Mouse (Mus musculus): ENCODE data around the gene Ldlrad3. TPM values are rescaled to one million over a fixed set of nuclear protein-coding genes. Genes with fewer than 3 reads are reported as not detected.

Ldlrad3 gene
- polyA plus RNA-seq, 1 experiment from 2014 or later, result 64.1 TPM

- Histone ChIP-seq H3K4me3 (no peak overlapping the region), H3K9me3 (replicated peaks) (no peaks in the 10 kb centered on the region), H3K27me3 (ENCODE audit: low read depth, poor library complexity, severe bottlenecking) (no peaks in the 10 kb centered on the region), H3K36me3 (no peaks in the 10 kb centered on the region), H3K27ac (peak overlapping the region; percentile 51; the same call in 1 of the 2 replicates), H3K4me1 (peaks cover 61% of the 10 kb centered on the region)
- no peak for DNase-seq (ENCODE audit: low spot score)
- 29% methylated on average over 7 of the region's 7 CpGs for WGBS
Measured at GRCm38 (mm10) chr2:101962349-101962748, 223.8 kb downstream of the Ldlrad3 start.

- Histone ChIP-seq H3K4me1 (peaks cover 56% of the 10 kb centered on the region), H3K9me3 (replicated peaks) (no peaks in the 10 kb centered on the region), H3K36me3 (no peaks in the 10 kb centered on the region), H3K4me3 (no peak overlapping the region), H3K27me3 (ENCODE audit: low read depth, poor library complexity, severe bottlenecking) (no peaks in the 10 kb centered on the region), H3K27ac (0 out of 2 replicates have a peak overlapping the region, but pooled peaks have one; percentile 0)
- DNase-seq (ENCODE audit: low spot score), result no peak
- 70% methylated on average over 1 of the region's 1 CpGs for WGBS
Measured at GRCm38 (mm10) chr2:101961391-101961790, 224.8 kb downstream of the Ldlrad3 start.

GRCm38 (mm10) chr2:101960658-101961057 lies 225.5 kb downstream of the Ldlrad3 start:
- Histone ChIP-seq H3K9me3 (replicated peaks) (no peaks in the 10 kb centered on the region), H3K36me3 (no peaks in the 10 kb centered on the region), H3K27me3 (ENCODE audit: low read depth, poor library complexity, severe bottlenecking) (no peaks in the 10 kb centered on the region), H3K4me3 (no peak overlapping the region), H3K4me1 (peaks cover 56% of the 10 kb centered on the region), H3K27ac (0 out of 2 replicates have a peak overlapping the region, but pooled peaks have one; percentile 25)
- WGBS, result 84% methylated on average over 8 of the region's 8 CpGs
- no peak for DNase-seq (ENCODE audit: low spot score)

GRCm38 (mm10) chr2:101956125-101956524 lies 230.1 kb downstream of the Ldlrad3 start:
- DNase-seq (ENCODE audit: low spot score), result no peak
- H3K36me3 ChIP-seq, result peaks cover 35% of the 10 kb centered on the region
- 60% methylated on average over 10 of the region's 10 CpGs for WGBS
- 0 out of 2 replicates have a peak overlapping the region, but pooled peaks have one; percentile 5 for H3K27ac ChIP-seq
- H3K9me3 ChIP-seq (replicated peaks), result no peaks in the 10 kb centered on the region
- H3K4me3 ChIP-seq, result no peak overlapping the region
- H3K27me3 ChIP-seq (ENCODE audit: low read depth, poor library complexity, severe bottlenecking), result no peaks in the 10 kb centered on the region
- peaks cover 29% of the 10 kb centered on the region for H3K4me1 ChIP-seq

- no peak for DNase-seq (ENCODE audit: low spot score)
- H3K27me3 ChIP-seq (ENCODE audit: low read depth, poor library complexity, severe bottlenecking), result no peaks in the 10 kb centered on the region
- no peak overlapping the region for H3K4me3 ChIP-seq
- peaks cover 28% of the 10 kb centered on the region for H3K4me1 ChIP-seq
- 94% methylated on average over 8 of the region's 8 CpGs for WGBS
- H3K36me3 ChIP-seq, result peaks cover 41% of the 10 kb centered on the region
- H3K27ac ChIP-seq, result no peak overlapping the region
- H3K9me3 ChIP-seq (replicated peaks), result no peaks in the 10 kb centered on the region
Measured at GRCm38 (mm10) chr2:101952951-101953361, 233.2 kb downstream of the Ldlrad3 start.

GRCm38 (mm10) chr2:101950716-101951520 lies 235.3 kb downstream of the Ldlrad3 start:
- H3K4me1 ChIP-seq, result peaks cover 18% of the 10 kb centered on the region
- peak overlapping the region; percentile 63; the same call in 1 of the 2 replicates for H3K27ac ChIP-seq
- no peaks in the 10 kb centered on the region for H3K27me3 ChIP-seq (ENCODE audit: low read depth, poor library complexity, severe bottlenecking)
- H3K9me3 ChIP-seq (replicated peaks), result no peaks in the 10 kb centered on the region
- no peak for DNase-seq (ENCODE audit: low spot score)
- no peak overlapping the region for H3K4me3 ChIP-seq
- peaks cover 41% of the 10 kb centered on the region for H3K36me3 ChIP-seq
- 73% methylated on average over 7 of the region's 7 CpGs for WGBS

GRCm38 (mm10) chr2:101935006-101935405 lies 251.2 kb downstream of the Ldlrad3 start:
- H3K27me3 ChIP-seq (ENCODE audit: low read depth, poor library complexity, severe bottlenecking), result no peaks in the 10 kb centered on the region
- no peak overlapping the region for H3K4me3 ChIP-seq
- H3K9me3 ChIP-seq (replicated peaks), result no peaks in the 10 kb centered on the region
- 92% methylated on average over 1 of the region's 1 CpGs for WGBS
- no peak overlapping the region for H3K27ac ChIP-seq
- no peaks in the 10 kb centered on the region for H3K36me3 ChIP-seq
- DNase-seq (ENCODE audit: low spot score), result no peak
- no peaks in the 10 kb centered on the region for H3K4me1 ChIP-seq

GRCm38 (mm10) chr2:101933301-101933700 lies 252.9 kb downstream of the Ldlrad3 start:
- WGBS, result 82% methylated on average over 3 of the region's 3 CpGs
- no peak for DNase-seq (ENCODE audit: low spot score)
- no peaks in the 10 kb centered on the region for H3K27me3 ChIP-seq (ENCODE audit: low read depth, poor library complexity, severe bottlenecking)
- no peaks in the 10 kb centered on the region for H3K36me3 ChIP-seq
- H3K9me3 ChIP-seq (replicated peaks), result no peaks in the 10 kb centered on the region
- no peak overlapping the region for H3K27ac ChIP-seq
- H3K4me1 ChIP-seq, result no peaks in the 10 kb centered on the region
- H3K4me3 ChIP-seq, result no peak overlapping the region

- Histone ChIP-seq H3K9me3 (replicated peaks) (no peaks in the 10 kb centered on the region), H3K4me3 (no peak overlapping the region), H3K4me1 (no peaks in the 10 kb centered on the region), H3K27me3 (ENCODE audit: low read depth, poor library complexity, severe bottlenecking) (no peaks in the 10 kb centered on the region), H3K27ac (no peak overlapping the region), H3K36me3 (no peaks in the 10 kb centered on the region)
- DNase-seq (ENCODE audit: low spot score), result no peak
- 89% methylated on average over 14 of the region's 14 CpGs for WGBS
Measured at GRCm38 (mm10) chr2:101932169-101932936, 253.8 kb downstream of the Ldlrad3 start.

GRCm38 (mm10) chr2:101925591-101926188 lies 260.5 kb downstream of the Ldlrad3 start:
- Histone ChIP-seq H3K27ac (no peak overlapping the region), H3K9me3 (replicated peaks) (no peaks in the 10 kb centered on the region), H3K4me3 (no peak overlapping the region), H3K27me3 (ENCODE audit: low read depth, poor library complexity, severe bottlenecking) (no peaks in the 10 kb centered on the region), H3K36me3 (no peaks in the 10 kb centered on the region), H3K4me1 (no peaks in the 10 kb centered on the region)
- 90% methylated on average over 12 of the region's 12 CpGs for WGBS
- DNase-seq (ENCODE audit: low spot score), result no peak

GRCm38 (mm10) chr2:101925183-101925582 lies 261.0 kb downstream of the Ldlrad3 start:
- WGBS, result 93% methylated on average over 3 of the region's 3 CpGs
- H3K4me3 ChIP-seq, result no peak overlapping the region
- no peaks in the 10 kb centered on the region for H3K27me3 ChIP-seq (ENCODE audit: low read depth, poor library complexity, severe bottlenecking)
- no peaks in the 10 kb centered on the region for H3K9me3 ChIP-seq (replicated peaks)
- no peaks in the 10 kb centered on the region for H3K36me3 ChIP-seq
- no peak overlapping the region for H3K27ac ChIP-seq
- no peak for DNase-seq (ENCODE audit: low spot score)
- H3K4me1 ChIP-seq, result no peaks in the 10 kb centered on the region

GRCm38 (mm10) chr2:101923181-101923580 lies 263.0 kb downstream of the Ldlrad3 start:
- peaks cover 4% of the 10 kb centered on the region for H3K4me1 ChIP-seq
- no peak for DNase-seq (ENCODE audit: low spot score)
- H3K9me3 ChIP-seq (replicated peaks), result no peaks in the 10 kb centered on the region
- no peak overlapping the region for H3K4me3 ChIP-seq
- no peak overlapping the region for H3K27ac ChIP-seq
- no peaks in the 10 kb centered on the region for H3K36me3 ChIP-seq
- WGBS, result 85% methylated on average over 4 of the region's 4 CpGs
- no peaks in the 10 kb centered on the region for H3K27me3 ChIP-seq (ENCODE audit: low read depth, poor library complexity, severe bottlenecking)

- Histone ChIP-seq H3K27me3 (ENCODE audit: low read depth, poor library complexity, severe bottlenecking) (no peaks in the 10 kb centered on the region), H3K9me3 (replicated peaks) (no peaks in the 10 kb centered on the region), H3K4me3 (no peak overlapping the region), H3K4me1 (peaks cover 4% of the 10 kb centered on the region), H3K36me3 (no peaks in the 10 kb centered on the region), H3K27ac (no peak overlapping the region)
- 94% methylated on average over 4 of the region's 4 CpGs for WGBS
- DNase-seq (ENCODE audit: low spot score), result no peak
Measured at GRCm38 (mm10) chr2:101922302-101922701, 263.9 kb downstream of the Ldlrad3 start.
